Mouse (Mus musculus) neural tube, embryonic 15.5 days (tissue): ENCODE measurements at regions not wholly inside any gene's neighbourhood (a gene's known extent, or its start where the extent isn't known, plus 50 kb on each side); places are given as distances from the start of the nearest gene placed in this dataset.
A peak's percentile ranks its signal among the peaks of the same experiment; 100 is the strongest.

Experiments
- ATAC-seq: fragments of 200-750 bp; cut with Nextera tagmentation; 2 replicates; pipeline ENCODE4 v1.8.0; 2017; ENCODE audit warnings: mild to moderate bottlenecking, moderate TSS enrichment, moderate library complexity; ENCODE audit not compliant: low FRiP score
- H3K27ac ChIP-seq: fragments of 300-500 bp; sonication (generic); replicated peaks from 2 replicates; pipeline ENCODE4 v1.5.1; 2015; ENCODE audit warnings: mild to moderate bottlenecking, inconsistent platforms
- H3K27me3 ChIP-seq: fragments of 300-500 bp; sonication (generic); replicated peaks from 2 replicates; pipeline ENCODE4 v1.6.1; 2015; ENCODE audit warnings: inconsistent platforms
- H3K36me3 ChIP-seq: fragments of 300-500 bp; sonication (generic); 2 replicates; pipeline ENCODE4 v1.6.1; 2015; ENCODE audit warnings: inconsistent platforms
- H3K4me1 ChIP-seq: fragments of 300-500 bp; sonication (generic); 2 replicates; pipeline ENCODE4 v1.6.1; 2015; ENCODE audit warnings: inconsistent platforms
- H3K4me2 ChIP-seq: fragments of 300-500 bp; sonication (generic); 2 replicates; pipeline ENCODE4 v1.6.1; 2015; ENCODE audit warnings: inconsistent platforms, mild to moderate bottlenecking, moderate library complexity
- H3K4me3 ChIP-seq: fragments of 300-500 bp; sonication (generic); replicated peaks from 2 replicates; pipeline ENCODE4 v1.5.1; 2015; ENCODE audit warnings: mild to moderate bottlenecking, inconsistent platforms
- H3K9ac ChIP-seq: fragments of 300-500 bp; sonication (generic); replicated peaks from 2 replicates; pipeline ENCODE4 v1.6.1; 2015; ENCODE audit warnings: mild to moderate bottlenecking, inconsistent platforms
- H3K9me3 ChIP-seq: fragments of 300-500 bp; sonication (generic); replicated peaks from 2 replicates; pipeline ENCODE4 v1.6.1; 2016; ENCODE audit warnings: inconsistent platforms
- WGBS: fragments of 180-500 bp; shearing (Covaris S2); methylation state at CpG from one replicate; pipeline ENCODE4 v1.1.7; 2015; ENCODE audit warnings: mixed read lengths; 5-methylcytosine and 5-hydroxymethylcytosine counted together

- WGBS: 57% methylated on average over 2 of the region's 2 CpGs
- Histone ChIP-seq H3K4me2 (no peak overlapping the region), H3K27me3 (no peaks in the 10 kb centered on the region), H3K9ac (no peak overlapping the region), H3K36me3 (no peaks in the 10 kb centered on the region), H3K4me3 (no peak overlapping the region), H3K4me1 (no peaks in the 10 kb centered on the region), H3K27ac (no peak overlapping the region), H3K9me3 (no peaks in the 10 kb centered on the region)
- ATAC-seq: no peak
Observed at GRCm38 (mm10) chr13:31101051-31101450, 127.0 kb downstream of the Gm5447 start.

- Histone ChIP-seq H3K4me1 (no peaks in the 10 kb centered on the region), H3K4me3 (no peak overlapping the region), H3K9ac (no peak overlapping the region), H3K27ac (no peak overlapping the region), H3K4me2 (no peak overlapping the region), H3K36me3 (no peaks in the 10 kb centered on the region), H3K27me3 (no peaks in the 10 kb centered on the region), H3K9me3 (no peaks in the 10 kb centered on the region)
- no peak for ATAC-seq
- WGBS: 85% methylated on average over 2 of the region's 2 CpGs
Observed at GRCm38 (mm10) chr13:31107434-31107833, 133.4 kb downstream of the Gm5447 start.

- H3K9me3 ChIP-seq: no peaks in the 10 kb centered on the region
- no peaks in the 10 kb centered on the region for H3K27me3 ChIP-seq
- no peaks in the 10 kb centered on the region for H3K36me3 ChIP-seq
- H3K27ac ChIP-seq: no peak overlapping the region
- no peak overlapping the region for H3K4me2 ChIP-seq
- WGBS: 91% methylated on average over 2 of the region's 2 CpGs
- H3K9ac ChIP-seq: no peak overlapping the region
- H3K4me1 ChIP-seq: no peaks in the 10 kb centered on the region
- no peak overlapping the region for H3K4me3 ChIP-seq
- no peak for ATAC-seq
Observed at GRCm38 (mm10) chr13:31109231-31109630, 135.2 kb downstream of the Gm5447 start.

- Histone ChIP-seq H3K36me3 (no peaks in the 10 kb centered on the region), H3K4me1 (no peaks in the 10 kb centered on the region), H3K27ac (no peak overlapping the region), H3K4me3 (no peak overlapping the region), H3K9me3 (no peaks in the 10 kb centered on the region), H3K4me2 (no peak overlapping the region), H3K9ac (no peak overlapping the region), H3K27me3 (no peaks in the 10 kb centered on the region)
- ATAC-seq: no peak
- 73% methylated on average over 2 of the region's 2 CpGs for WGBS
Observed at GRCm38 (mm10) chr13:31122689-31123088, 148.7 kb downstream of the Gm5447 start.

- H3K9me3 ChIP-seq: no peaks in the 10 kb centered on the region
- H3K9ac ChIP-seq: no peak overlapping the region
- ATAC-seq: no peak
- H3K27me3 ChIP-seq: no peaks in the 10 kb centered on the region
- H3K4me2 ChIP-seq: no peak overlapping the region
- H3K27ac ChIP-seq: no peak overlapping the region
- no peaks in the 10 kb centered on the region for H3K4me1 ChIP-seq
- H3K4me3 ChIP-seq: no peak overlapping the region
- H3K36me3 ChIP-seq: no peaks in the 10 kb centered on the region
- 24% methylated on average over 4 of the region's 4 CpGs for WGBS
Observed at GRCm38 (mm10) chr13:31124547-31125216, 150.7 kb downstream of the Gm5447 start.

- Histone ChIP-seq H3K9me3 (no peaks in the 10 kb centered on the region), H3K9ac (no peak overlapping the region), H3K27me3 (no peaks in the 10 kb centered on the region), H3K4me3 (no peak overlapping the region), H3K27ac (no peak overlapping the region), H3K36me3 (no peaks in the 10 kb centered on the region), H3K4me2 (no peak overlapping the region), H3K4me1 (no peaks in the 10 kb centered on the region)
- WGBS: 95% methylated on average over 5 of the region's 5 CpGs
- no peak for ATAC-seq
Observed at GRCm38 (mm10) chr13:31132501-31132900, 158.5 kb downstream of the Gm5447 start.

GRCm38 (mm10) chr13:31139686-31140085, 165.7 kb downstream of the Gm5447 start:
- no peaks in the 10 kb centered on the region for H3K36me3 ChIP-seq
- H3K4me1 ChIP-seq: no peaks in the 10 kb centered on the region
- 87% methylated on average over 3 of the region's 3 CpGs for WGBS
- no peak overlapping the region for H3K27ac ChIP-seq
- H3K27me3 ChIP-seq: no peaks in the 10 kb centered on the region
- no peaks in the 10 kb centered on the region for H3K9me3 ChIP-seq
- ATAC-seq: no peak
- H3K4me3 ChIP-seq: no peak overlapping the region
- no peak overlapping the region for H3K9ac ChIP-seq
- H3K4me2 ChIP-seq: no peak overlapping the region

- H3K4me3 ChIP-seq: no peak overlapping the region
- H3K4me1 ChIP-seq: no peaks in the 10 kb centered on the region
- H3K9ac ChIP-seq: no peak overlapping the region
- 78% methylated on average over 1 of the region's 1 CpGs for WGBS
- H3K9me3 ChIP-seq: no peaks in the 10 kb centered on the region
- no peaks in the 10 kb centered on the region for H3K27me3 ChIP-seq
- H3K27ac ChIP-seq: no peak overlapping the region
- no peak for ATAC-seq
- no peak overlapping the region for H3K4me2 ChIP-seq
- H3K36me3 ChIP-seq: no peaks in the 10 kb centered on the region
Observed at GRCm38 (mm10) chr13:31147323-31147722, 173.3 kb downstream of the Gm5447 start.

GRCm38 (mm10) chr13:31154066-31154465, 180.1 kb downstream of the Gm5447 start:
- Histone ChIP-seq H3K9me3 (no peaks in the 10 kb centered on the region), H3K4me2 (no peak overlapping the region), H3K4me1 (no peaks in the 10 kb centered on the region), H3K4me3 (no peak overlapping the region), H3K36me3 (no peaks in the 10 kb centered on the region), H3K27me3 (no peaks in the 10 kb centered on the region), H3K27ac (no peak overlapping the region), H3K9ac (no peak overlapping the region)
- no peak for ATAC-seq
- WGBS: 63% methylated on average over 3 of the region's 3 CpGs

GRCm38 (mm10) chr13:31163878-31164495, 190.0 kb downstream of the Gm5447 start:
- WGBS: 53% methylated on average over 6 of the region's 6 CpGs
- H3K9me3 ChIP-seq: no peaks in the 10 kb centered on the region
- H3K4me3 ChIP-seq: no peak overlapping the region
- no peak overlapping the region for H3K9ac ChIP-seq
- no peaks in the 10 kb centered on the region for H3K27me3 ChIP-seq
- peaks cover 9% of the 10 kb centered on the region; the same call in 1 of the 2 replicates for H3K4me1 ChIP-seq
- no peak overlapping the region for H3K27ac ChIP-seq
- H3K36me3 ChIP-seq: no peaks in the 10 kb centered on the region
- ATAC-seq: peak; percentile 71
- H3K4me2 ChIP-seq: no peak overlapping the region

GRCm38 (mm10) chr13:31166286-31166685, 192.3 kb downstream of the Gm5447 start:
- H3K9ac ChIP-seq: no peak overlapping the region
- H3K27ac ChIP-seq: no peak overlapping the region
- WGBS: 71% methylated on average over 5 of the region's 5 CpGs
- H3K4me1 ChIP-seq: peaks cover 9% of the 10 kb centered on the region; the same call in 1 of the 2 replicates
- no peaks in the 10 kb centered on the region for H3K9me3 ChIP-seq
- no peaks in the 10 kb centered on the region for H3K27me3 ChIP-seq
- no peak overlapping the region for H3K4me3 ChIP-seq
- no peak for ATAC-seq
- no peak overlapping the region for H3K4me2 ChIP-seq
- H3K36me3 ChIP-seq: no peaks in the 10 kb centered on the region

GRCm38 (mm10) chr13:31168854-31169253, 194.8 kb downstream of the Gm5447 start:
- no peaks in the 10 kb centered on the region for H3K9me3 ChIP-seq
- H3K4me2 ChIP-seq: no peak overlapping the region
- no peak overlapping the region for H3K9ac ChIP-seq
- ATAC-seq: no peak
- H3K27me3 ChIP-seq: no peaks in the 10 kb centered on the region
- H3K4me1 ChIP-seq: peaks cover 8% of the 10 kb centered on the region; the same call in 1 of the 2 replicates
- H3K36me3 ChIP-seq: no peaks in the 10 kb centered on the region
- no peak overlapping the region for H3K27ac ChIP-seq
- WGBS: 90% methylated on average over 2 of the region's 2 CpGs
- no peak overlapping the region for H3K4me3 ChIP-seq
